ENCODE assay signal across 8 mouse cellular contexts in the genomic region with DNA sequence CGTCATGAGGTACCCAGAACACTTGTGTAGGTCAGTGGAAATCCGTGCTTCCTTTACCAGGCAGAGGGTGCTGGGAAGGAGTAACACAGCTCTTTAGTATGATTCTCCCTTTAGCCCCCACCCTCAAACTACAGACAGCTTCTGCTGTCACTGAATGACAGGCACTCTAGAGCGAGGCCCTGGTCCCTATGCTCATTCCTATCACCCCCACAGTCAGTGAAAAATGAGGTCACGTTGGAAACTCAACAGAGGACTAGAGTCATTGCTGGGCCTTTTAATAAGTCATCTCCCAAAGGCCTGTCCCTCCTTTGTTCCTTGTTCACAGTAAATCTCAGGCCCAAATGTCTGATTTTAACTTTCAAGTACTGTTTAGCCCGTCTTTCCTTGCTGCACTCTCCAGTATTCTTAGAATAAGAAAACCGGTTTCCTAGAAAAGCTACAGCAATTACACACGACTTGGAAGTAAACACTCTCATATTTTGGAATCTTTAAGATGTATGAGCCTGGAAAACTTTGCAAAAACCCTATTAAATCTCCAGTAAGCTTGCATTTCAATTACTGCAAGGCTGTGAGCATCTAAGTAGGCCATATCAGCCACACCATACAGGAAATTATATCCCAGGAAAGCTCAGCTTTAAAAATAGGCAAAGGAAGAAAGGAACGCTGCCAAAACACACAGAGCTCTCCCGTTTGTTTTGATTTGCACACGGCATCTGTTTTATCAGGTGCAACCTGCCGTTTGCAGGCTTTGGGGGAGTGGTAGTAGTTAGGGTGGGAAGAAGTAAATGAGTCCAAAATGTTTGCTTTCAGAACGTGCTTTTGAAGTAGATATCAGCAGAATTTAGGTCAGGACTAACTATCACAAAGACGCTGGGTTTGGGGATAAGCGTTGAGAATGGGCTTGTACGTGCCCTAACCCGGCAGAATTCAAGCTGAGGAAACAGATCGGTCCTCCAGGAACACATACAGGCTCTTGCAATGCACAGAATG. TPM values are rescaled to one million over a fixed set of nuclear protein-coding genes. Genes with fewer than 3 reads are reported as not detected.
DNase-seq lines count a peak whose midpoint lies in the region; ATAC-seq lines count a peak whose summit lies in the region.

No protein-coding gene starts in this region.

- 0 out of 2 replicates have a peak overlapping the region, but pooled peaks have one; percentile 12 for H3K27ac ChIP-seq in forebrain, embryonic 11.5 days (ENCODE audit: low read depth, low read length)
- peak overlapping the region; percentile 24; the same call in 1 of the 2 replicates for H3K27ac ChIP-seq in intestine, embryonic 14.5 days (ENCODE audit: low read depth)
- peak overlapping the region; percentile 61 for H3K27ac ChIP-seq in midbrain, embryonic 15.5 days

- no peak overlapping the region for H3K4me3 ChIP-seq in forebrain, embryonic 11.5 days (ENCODE audit: low read depth, low read length)
- H3K4me3 ChIP-seq in intestine, embryonic 14.5 days (ENCODE audit: low read depth, low read length) = no peak overlapping the region
- H3K4me3 ChIP-seq in midbrain, embryonic 15.5 days = no peak overlapping the region

- H3K4me1 ChIP-seq in forebrain, embryonic 11.5 days (replicated peaks; ENCODE audit: control insufficient read depth, insufficient read depth, low read length) = peaks cover 9% of the 10 kb centered on the region
- H3K4me1 ChIP-seq in intestine, embryonic 14.5 days (replicated peaks; ENCODE audit: control insufficient read depth, insufficient read depth, low read length) = peaks cover 27% of the 10 kb centered on the region
- H3K4me1 ChIP-seq in midbrain, embryonic 15.5 days = peaks cover 26% of the 10 kb centered on the region

- H3K9ac ChIP-seq in forebrain, embryonic 11.5 days (ENCODE audit: low read length) = no peak overlapping the region
- H3K9ac ChIP-seq in intestine, embryonic 14.5 days (ENCODE audit: low read length) = no peak overlapping the region
- H3K9ac ChIP-seq in midbrain, embryonic 15.5 days = no peak overlapping the region

- ATAC-seq in forebrain, embryonic 11.5 days (replicated peaks; ENCODE audit: low FRiP score) = no peak
- no peak for ATAC-seq in intestine, embryonic 14.5 days (replicated peaks; ENCODE audit: low FRiP score, low TSS enrichment, low read depth)
- ATAC-seq in midbrain, embryonic 15.5 days (replicated peaks) = no peak

- WGBS in forebrain, embryonic 11.5 days = 78% methylated on average over 17 of the region's 17 CpGs
- 35% methylated on average over 17 of the region's 17 CpGs for WGBS in intestine, embryonic 14.5 days
- WGBS in midbrain, embryonic 15.5 days = 64% methylated on average over 17 of the region's 17 CpGs

- H3K4me2 ChIP-seq in forebrain, embryonic 11.5 days (ENCODE audit: low read depth, low read length, severe bottlenecking) = no peak overlapping the region
- peak overlapping the region; percentile 7; the same call in 1 of the 2 replicates for H3K4me2 ChIP-seq in intestine, embryonic 14.5 days (ENCODE audit: low read length)
- H3K4me2 ChIP-seq in midbrain, embryonic 15.5 days = no peak overlapping the region

- DNase-seq in right cerebral cortex, adult 18-20 months = peak; percentile 42
- DNase-seq in right cerebral cortex, postnatal 14 days = no peak
- DNase-seq in forebrain, embryonic 11.5 days (ENCODE audit: low spot score) = no peak
- no peak for DNase-seq in intestine, embryonic 14.5 days (ENCODE audit: low spot score)
- DNase-seq in ovary, postnatal 14 days (ENCODE audit: low spot score) = no peak
- no peak for DNase-seq in Muller cell, postnatal 12 days (ENCODE audit: inconsistent ontology term)
- DNase-seq in urinary bladder, postnatal 14 days (ENCODE audit: low spot score) = no peak

- H3K36me3 ChIP-seq in forebrain, embryonic 11.5 days (ENCODE audit: control insufficient read depth, insufficient read depth, low read length) = no peaks in the 10 kb centered on the region
- H3K36me3 ChIP-seq in intestine, embryonic 14.5 days (ENCODE audit: control insufficient read depth, insufficient read depth, low read length) = no peaks in the 10 kb centered on the region
- H3K36me3 ChIP-seq in midbrain, embryonic 15.5 days (replicated peaks) = no peaks in the 10 kb centered on the region

- H3K9me3 ChIP-seq in forebrain, embryonic 11.5 days (ENCODE audit: control insufficient read depth, low read length) = no peaks in the 10 kb centered on the region
- H3K9me3 ChIP-seq in intestine, embryonic 14.5 days (ENCODE audit: control insufficient read depth, low read length) = no peaks in the 10 kb centered on the region
- H3K9me3 ChIP-seq in midbrain, embryonic 15.5 days = no peaks in the 10 kb centered on the region

- no peaks in the 10 kb centered on the region for H3K27me3 ChIP-seq in forebrain, embryonic 11.5 days (ENCODE audit: control insufficient read depth, insufficient read depth, low read length)
- H3K27me3 ChIP-seq in intestine, embryonic 14.5 days (replicated peaks; ENCODE audit: control insufficient read depth, insufficient read depth, low read length) = no peaks in the 10 kb centered on the region
- no peaks in the 10 kb centered on the region for H3K27me3 ChIP-seq in midbrain, embryonic 15.5 days (replicated peaks)

RNA-seq across cellular contexts. Expression of gene Jmjd1c, which starts 39.8 kb away (rescaled TPM):
- polyA plus RNA-seq in forebrain, embryonic 11.5 days (2014; fragmentation: Nextera tagmentation; extraction: Ambion mirVana) = 53.1 and 55.7 TPM in 2 replicates
- polyA plus RNA-seq in intestine, embryonic 14.5 days (2014; fragmentation: Nextera tagmentation; extraction: Ambion mirVana) = 43.6 and 47.5 TPM in 2 replicates
- polyA plus RNA-seq in midbrain, embryonic 15.5 days (2015; fragmentation: Nextera tagmentation; extraction: Ambion mirVana) = 52.0 and 53.8 TPM in 2 replicates

RNA-seq across cellular contexts. Expression of gene Reep3, which starts 40.6 kb away (rescaled TPM):
- 44.6 and 48.4 TPM in 2 replicates for polyA plus RNA-seq in forebrain, embryonic 11.5 days (2014; fragmentation: Nextera tagmentation; extraction: Ambion mirVana)
- polyA plus RNA-seq in intestine, embryonic 14.5 days (2014; fragmentation: Nextera tagmentation; extraction: Ambion mirVana) = 35.7 and 38.2 TPM in 2 replicates
- 28.3 and 29.2 TPM in 2 replicates for polyA plus RNA-seq in midbrain, embryonic 15.5 days (2015; fragmentation: Nextera tagmentation; extraction: Ambion mirVana)
